Mouse (Mus musculus) hindbrain, postnatal 0 days (tissue): Measurements from ENCODE around the gene Gm49383. TPM values are rescaled to one million over a fixed set of nuclear protein-coding genes. Genes with fewer than 3 reads are reported as not detected.
"Not testable (repeated sequence)": the region's sequence is repeated elsewhere in the genome, so short reads cannot be mapped to it uniquely, and the experiment has no call there.

Experiments
- ATAC-seq: fragments of 200-750 bp; cut with Nextera tagmentation; 2 replicates; pipeline ENCODE4 v1.8.0; 2017; ENCODE audit warnings: mild to moderate bottlenecking, moderate TSS enrichment, moderate library complexity
- DNase-seq: peaks from one replicate; pipeline ENCODE4 v3.0.0-alpha.2; 2015; ENCODE audit warnings: low spot score
- H3K27ac ChIP-seq: fragments of 300-500 bp; sonication (generic); 2 replicates; pipeline ENCODE4 v1.5.1; 2014; ENCODE audit warnings: mild to moderate bottlenecking
- H3K27me3 ChIP-seq: fragments of 300-500 bp; sonication (generic); 2 replicates; pipeline ENCODE4 v1.6.1; 2014; ENCODE audit warnings: low read length, mixed read lengths; ENCODE audit not compliant: insufficient read depth
- H3K36me3 ChIP-seq: fragments of 300-500 bp; sonication (generic); 2 replicates; pipeline ENCODE4 v1.6.1; 2014; ENCODE audit warnings: low read length, mixed read lengths; ENCODE audit not compliant: insufficient read depth
- H3K4me1 ChIP-seq: fragments of 300-500 bp; sonication (generic); 2 replicates; pipeline ENCODE4 v1.6.1; 2014; ENCODE audit warnings: antibody characterized with exemption, low read length, mixed read lengths; ENCODE audit not compliant: insufficient read depth
- H3K4me2 ChIP-seq: fragments of 300-500 bp; sonication (generic); 2 replicates; pipeline ENCODE4 v1.6.1; 2014; ENCODE audit warnings: low read depth, mild to moderate bottlenecking, low read length, moderate library complexity, mixed read lengths
- H3K4me3 ChIP-seq: fragments of 300-500 bp; sonication (generic); 2 replicates; pipeline ENCODE4 v1.5.1; 2014; ENCODE audit warnings: low read length
- H3K9ac ChIP-seq: fragments of 300-500 bp; sonication (generic); replicated peaks from 2 replicates; pipeline ENCODE4 v1.6.1; 2014; ENCODE audit warnings: mild to moderate bottlenecking, low read length, moderate library complexity, mixed read lengths
- H3K9me3 ChIP-seq: fragments of 300-500 bp; sonication (generic); 2 replicates; pipeline ENCODE4 v1.6.1; 2016; ENCODE audit warnings: low read length, mixed read lengths
- CTCF ChIP-seq: IDR thresholded peaks from 2 replicates; pipeline ENCODE4 v1.5.1; 2016; ENCODE audit warnings: antibody characterized with exemption, control low read depth, low read depth
- WGBS: fragments of 180-500 bp; shearing (Covaris S2); extraction: QIAGEN DNeasy Blood & Tissue Kit; methylation state at CpG from one replicate; pipeline ENCODE4 v1.1.7; 2014; 5-methylcytosine and 5-hydroxymethylcytosine counted together
- polyA plus RNA-seq: library from polyadenylated mRNA; unstranded; fragments of >200 nt; fragmentation: Nextera tagmentation; extraction: Ambion mirVana; gene quantifications from 2 replicates; pipeline ENCODE4 v1.2.1, GENCODE M21; 2015
- total RNA-seq: library from RNA; depleted of rRNA; stranded (reverse); fragments of >200 nt; gene quantifications from 2 replicates; pipeline ENCODE4 v1.2.3, GENCODE M21; 2014

The Gm49383 gene
- total and polyA plus RNA-seq, 2 experiments from 2014 or later: 2.0 to 11.4 TPM

GRCm38 (mm10) chr12:69164904-69165303, 32.0 kb downstream of the Gm49383 start:
- TF ChIP-seq CTCF: peak; percentile 3; the same call in 1 of the 2 replicates

DNA sequence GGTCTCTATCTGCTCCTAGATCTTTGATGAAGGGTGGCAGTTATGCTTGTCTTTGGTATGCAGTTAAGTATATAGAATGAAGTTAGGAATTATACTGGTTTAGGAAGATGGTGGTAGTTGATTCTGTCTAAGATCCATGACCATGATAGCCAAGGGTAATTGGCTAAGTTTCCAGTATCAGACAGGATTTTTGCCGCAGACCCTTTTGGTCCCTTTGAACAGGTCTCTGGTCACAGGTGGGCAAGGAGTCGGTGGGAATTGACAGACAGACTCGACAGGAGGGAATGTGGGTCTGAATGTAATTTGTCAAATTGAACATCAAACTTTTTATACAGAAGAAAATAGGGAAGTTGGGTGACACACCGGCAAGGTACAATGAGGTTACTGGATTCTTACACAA, 33.3 kb downstream of the Gm49383 start:
- H3K9me3 ChIP-seq, H3K4me2 ChIP-seq, ATAC-seq, H3K9ac ChIP-seq, H3K36me3 ChIP-seq, DNase-seq, H3K4me1 ChIP-seq, H3K4me3 ChIP-seq, H3K27me3 ChIP-seq, H3K27ac ChIP-seq: not testable (repeated sequence)
- 88% methylated on average over 4 of the region's 4 CpGs for WGBS

More at GRCm38 (mm10) chr12:69164904-69165303, 32.0 kb downstream of the Gm49383 start:
- 62% methylated on average over 3 of the region's 3 CpGs for WGBS
- no peak overlapping the region for H3K9ac ChIP-seq
- ATAC-seq (no peak), DNase-seq (no peak)
- no peaks in the 10 kb centered on the region for H3K27me3 ChIP-seq
- peaks cover 8% of the 10 kb centered on the region; the same call in 1 of the 2 replicates for H3K4me1 ChIP-seq
- H3K36me3 ChIP-seq: no peaks in the 10 kb centered on the region
- no peak overlapping the region for H3K4me3 ChIP-seq
- no peak overlapping the region for H3K27ac ChIP-seq
- H3K4me2 ChIP-seq: no peak overlapping the region
- no peaks in the 10 kb centered on the region for H3K9me3 ChIP-seq

- H3K9ac ChIP-seq, H3K4me1 ChIP-seq, H3K4me2 ChIP-seq, H3K9me3 ChIP-seq, ATAC-seq, H3K4me3 ChIP-seq, DNase-seq, H3K27me3 ChIP-seq, H3K27ac ChIP-seq: not testable (repeated sequence)
- 86% methylated on average over 2 of the region's 2 CpGs for WGBS
- peaks cover 11% of the 10 kb centered on the region; the same call in 1 of the 2 replicates for H3K36me3 ChIP-seq
Observed at GRCm38 (mm10) chr12:69160677-69161076, 36.2 kb downstream of the Gm49383 start.

GRCm38 (mm10) chr12:69159578-69159940, 37.3 kb downstream of the Gm49383 start:
- 5% methylated on average over 9 of the region's 9 CpGs for WGBS
- ATAC-seq (peak; percentile 0; the same call in 1 of the 2 replicates), DNase-seq (peak; percentile 84)
- peaks cover 11% of the 10 kb centered on the region; the same call in 1 of the 2 replicates for H3K36me3 ChIP-seq
- peak; percentile 82 for TF ChIP-seq CTCF
- peak overlapping the region; percentile 25 for H3K4me3 ChIP-seq
- H3K9ac ChIP-seq: no peak overlapping the region
- H3K27me3 ChIP-seq: no peaks in the 10 kb centered on the region
- no peak overlapping the region for H3K27ac ChIP-seq
- H3K4me2 ChIP-seq: peak overlapping the region; percentile 27
- H3K9me3 ChIP-seq: no peaks in the 10 kb centered on the region
- no peaks in the 10 kb centered on the region for H3K4me1 ChIP-seq

- H3K27me3 ChIP-seq, H3K4me1 ChIP-seq, H3K9me3 ChIP-seq: not testable (repeated sequence)
- DNase-seq: peak; percentile 100
- Histone ChIP-seq H3K27ac (peak within 1 kb of the TSS; percentile 96), H3K9ac (peak within 1 kb of the TSS; percentile 85), H3K4me3 (peak within 1 kb of the TSS; percentile 71), H3K36me3 (peaks cover 11% of the 10 kb centered on the region; the same call in 1 of the 2 replicates), H3K4me2 (peak within 1 kb of the TSS; percentile 77)
- under 1% methylated on average over 57 of the region's 68 CpGs for WGBS
- ATAC-seq: peak; percentile 99
Observed at GRCm38 (mm10) chr12:69158765-69159577, 37.9 kb downstream of the Gm49383 start, which contains the start of gene Rps29. Gene Rps29, minus strand, starts transcription at chr12:69159186.

GRCm38 (mm10) chr12:69158366-69158764, 38.5 kb downstream of the Gm49383 start:
- Histone ChIP-seq H3K9ac (peak overlapping the region; percentile 85), H3K4me1 (no peaks in the 10 kb centered on the region), H3K27me3 (no peaks in the 10 kb centered on the region), H3K36me3 (peaks cover 11% of the 10 kb centered on the region; the same call in 1 of the 2 replicates), H3K4me2 (peak overlapping the region; percentile 77), H3K4me3 (peak overlapping the region; percentile 71), H3K9me3 (no peaks in the 10 kb centered on the region), H3K27ac (peak overlapping the region; percentile 96)
- ATAC-seq: peak; percentile 1; the same call in 1 of the 2 replicates
- WGBS: under 1% methylated on average over 19 of the region's 19 CpGs
- peak; percentile 31 for DNase-seq
- TF ChIP-seq CTCF: no peak

- ATAC-seq (no peak), DNase-seq (no peak)
- no peak overlapping the region for H3K4me3 ChIP-seq
- no peak for TF ChIP-seq CTCF
- H3K27ac ChIP-seq: no peak overlapping the region
- peaks cover 11% of the 10 kb centered on the region; the same call in 1 of the 2 replicates for H3K36me3 ChIP-seq
- no peak overlapping the region for H3K4me2 ChIP-seq
- 99% methylated on average over 2 of the region's 2 CpGs for WGBS
- H3K9me3 ChIP-seq: no peaks in the 10 kb centered on the region
- H3K27me3 ChIP-seq: no peaks in the 10 kb centered on the region
- no peaks in the 10 kb centered on the region for H3K4me1 ChIP-seq
- H3K9ac ChIP-seq: no peak overlapping the region
Observed at GRCm38 (mm10) chr12:69157107-69157506, 39.8 kb downstream of the Gm49383 start.
